Mouse (Mus musculus) limb, embryonic 13.5 days (tissue): ENCODE results near the gene Esrra. TPM values are rescaled to one million over a fixed set of nuclear protein-coding genes. Genes with fewer than 3 reads are reported as not detected.
"Not testable (repeated sequence)": the region's sequence is repeated elsewhere in the genome, so short reads cannot be mapped to it uniquely, and the experiment has no call there.

Source experiments
- ATAC-seq: fragments of 200-750 bp; cut with Nextera tagmentation; 2 replicates; pipeline ENCODE4 v1.8.0; 2017; ENCODE audit warnings: low read depth, moderate number of reproducible peaks, moderate TSS enrichment; ENCODE audit not compliant: low FRiP score
- H3K27ac ChIP-seq: fragments of 300-500 bp; sonication (generic); 2 replicates; pipeline ENCODE4 v1.5.1; 2015; ENCODE audit warnings: inconsistent platforms, mild to moderate bottlenecking, moderate library complexity
- H3K27me3 ChIP-seq: fragments of 300-500 bp; sonication (generic); 2 replicates; pipeline ENCODE4 v1.6.1; 2015; ENCODE audit warnings: mild to moderate bottlenecking, inconsistent platforms
- H3K36me3 ChIP-seq: fragments of 300-500 bp; sonication (generic); 2 replicates; pipeline ENCODE4 v1.6.1; 2015; ENCODE audit warnings: inconsistent platforms, mild to moderate bottlenecking, moderate library complexity
- H3K4me1 ChIP-seq: fragments of 300-500 bp; sonication (generic); 2 replicates; pipeline ENCODE4 v1.6.1; 2015; ENCODE audit warnings: inconsistent platforms
- H3K4me2 ChIP-seq: fragments of 300-500 bp; sonication (generic); replicated peaks from 2 replicates; pipeline ENCODE4 v1.6.1; 2015; ENCODE audit warnings: inconsistent platforms, mild to moderate bottlenecking, moderate library complexity
- H3K4me3 ChIP-seq: fragments of 300-500 bp; sonication (generic); 2 replicates; pipeline ENCODE4 v1.5.1; 2015; ENCODE audit warnings: moderate library complexity, mild to moderate bottlenecking, inconsistent platforms
- H3K9ac ChIP-seq: fragments of 300-500 bp; sonication (generic); 2 replicates; pipeline ENCODE4 v1.6.1; 2015; ENCODE audit warnings: mild to moderate bottlenecking, inconsistent platforms
- H3K9me3 ChIP-seq: fragments of 300-500 bp; sonication (generic); 2 replicates; pipeline ENCODE4 v1.6.1; 2016; ENCODE audit warnings: inconsistent platforms
- WGBS: fragments of 180-500 bp; shearing (Covaris S2); methylation state at CpG from one replicate; pipeline ENCODE4 v1.1.7; 2015; 5-methylcytosine and 5-hydroxymethylcytosine counted together
- polyA plus RNA-seq: library from polyadenylated mRNA; unstranded; fragments of >200 nt; fragmentation: Nextera tagmentation; extraction: Ambion mirVana; gene quantifications from 2 replicates; pipeline ENCODE4 v1.2.1, GENCODE M21; 2015

The Esrra gene
- polyA plus RNA-seq, 1 experiment from 2014 or later = 8.5 TPM

GRCm38 (mm10) chr19:6914540-6914939 is 7.1 kb downstream of the Esrra start:
- H3K9ac ChIP-seq = no peak overlapping the region
- WGBS = 88% methylated on average over 9 of the region's 9 CpGs
- H3K9me3 ChIP-seq = no peaks in the 10 kb centered on the region
- H3K4me1 ChIP-seq = peaks cover 8% of the 10 kb centered on the region
- H3K27me3 ChIP-seq = no peaks in the 10 kb centered on the region
- H3K4me3 ChIP-seq = no peak overlapping the region
- peaks cover 37% of the 10 kb centered on the region for H3K36me3 ChIP-seq
- H3K27ac ChIP-seq = no peak overlapping the region
- no peak for ATAC-seq
- no peak overlapping the region for H3K4me2 ChIP-seq

- H3K4me1 ChIP-seq = peaks cover 8% of the 10 kb centered on the region
- H3K9me3 ChIP-seq = no peaks in the 10 kb centered on the region
- H3K4me2 ChIP-seq = no peak overlapping the region
- H3K9ac ChIP-seq = no peak overlapping the region
- peaks cover 37% of the 10 kb centered on the region for H3K36me3 ChIP-seq
- WGBS = 84% methylated on average over 11 of the region's 11 CpGs
- no peak overlapping the region for H3K4me3 ChIP-seq
- H3K27ac ChIP-seq = no peak overlapping the region
- no peak for ATAC-seq
- no peaks in the 10 kb centered on the region for H3K27me3 ChIP-seq
Observed at GRCm38 (mm10) chr19:6913991-6914390, 7.6 kb downstream of the Esrra start.

- H3K27ac ChIP-seq = no peak overlapping the region
- H3K9me3 ChIP-seq = no peaks in the 10 kb centered on the region
- no peak overlapping the region for H3K4me2 ChIP-seq
- 87% methylated on average over 6 of the region's 6 CpGs for WGBS
- peaks cover 17% of the 10 kb centered on the region for H3K4me1 ChIP-seq
- H3K27me3 ChIP-seq = no peaks in the 10 kb centered on the region
- H3K36me3 ChIP-seq = peaks cover 37% of the 10 kb centered on the region
- ATAC-seq = no peak
- H3K9ac ChIP-seq = no peak overlapping the region
- H3K4me3 ChIP-seq = no peak overlapping the region
Observed at GRCm38 (mm10) chr19:6913036-6913435, 8.6 kb downstream of the Esrra start.

GRCm38 (mm10) chr19:6912205-6912970 is 9.2 kb downstream of the Esrra start:
- no peaks in the 10 kb centered on the region for H3K9me3 ChIP-seq
- no peak overlapping the region for H3K4me3 ChIP-seq
- H3K4me2 ChIP-seq = no peak overlapping the region; the same call in 1 of the 2 replicates
- no peak overlapping the region for H3K27ac ChIP-seq
- peaks cover 37% of the 10 kb centered on the region for H3K36me3 ChIP-seq
- H3K9ac ChIP-seq = no peak overlapping the region
- H3K27me3 ChIP-seq = no peaks in the 10 kb centered on the region
- 91% methylated on average over 15 of the region's 15 CpGs for WGBS
- no peak for ATAC-seq
- H3K4me1 ChIP-seq = peaks cover 24% of the 10 kb centered on the region

- WGBS = 88% methylated on average over 19 of the region's 19 CpGs
- peak overlapping the region; percentile 51 for H3K9ac ChIP-seq
- H3K9me3 ChIP-seq = no peaks in the 10 kb centered on the region
- peak overlapping the region; percentile 69 for H3K4me2 ChIP-seq
- peaks cover 26% of the 10 kb centered on the region for H3K4me1 ChIP-seq
- H3K27ac ChIP-seq = no peak overlapping the region
- H3K27me3 ChIP-seq = no peaks in the 10 kb centered on the region
- ATAC-seq = no peak
- peak overlapping the region; percentile 64 for H3K4me3 ChIP-seq
- H3K36me3 ChIP-seq = peaks cover 47% of the 10 kb centered on the region
Observed at GRCm38 (mm10) chr19:6911101-6912074, 10.2 kb downstream of the Esrra start.

- peak overlapping the region; percentile 98 for H3K27ac ChIP-seq
- peak overlapping the region; percentile 78 for H3K9ac ChIP-seq
- peaks cover 26% of the 10 kb centered on the region for H3K4me1 ChIP-seq
- H3K27me3 ChIP-seq, H3K9me3 ChIP-seq: not testable (repeated sequence)
- H3K4me2 ChIP-seq = peak overlapping the region; percentile 69
- peak overlapping the region; percentile 64 for H3K4me3 ChIP-seq
- H3K36me3 ChIP-seq = peaks cover 56% of the 10 kb centered on the region
- under 1% methylated on average over 28 of the region's 30 CpGs for WGBS
- ATAC-seq = peak; percentile 10; the same call in 1 of the 2 replicates
Observed at GRCm38 (mm10) chr19:6910306-6910705, 11.3 kb downstream of the Esrra start.

- ATAC-seq = peak; percentile 95
- H3K27ac ChIP-seq = peak within 1 kb of the TSS; percentile 98
- H3K4me1 ChIP-seq = peaks cover 26% of the 10 kb centered on the region
- peak within 1 kb of the TSS; percentile 78 for H3K9ac ChIP-seq
- H3K4me3 ChIP-seq = peak within 1 kb of the TSS; percentile 64
- H3K4me2 ChIP-seq = peak within 1 kb of the TSS; percentile 69
- H3K27me3 ChIP-seq = no peaks in the 10 kb centered on the region
- peaks cover 62% of the 10 kb centered on the region for H3K36me3 ChIP-seq
- under 1% methylated on average over 65 of the region's 65 CpGs for WGBS
- no peaks in the 10 kb centered on the region for H3K9me3 ChIP-seq
Observed at GRCm38 (mm10) chr19:6909507-6910289, 11.9 kb downstream of the Esrra start, which contains the start of the genes Trmt112 and Prdx5. Gene Trmt112 (plus strand): TSS chr19:6909698. Gene Prdx5 (minus strand): TSS chr19:6910106.

GRCm38 (mm10) chr19:6909021-6909420 is 12.6 kb downstream of the Esrra start:
- no peaks in the 10 kb centered on the region for H3K27me3 ChIP-seq
- peaks cover 26% of the 10 kb centered on the region for H3K4me1 ChIP-seq
- no peak; the same call in 1 of the 2 replicates for ATAC-seq
- 6% methylated on average over 11 of the region's 11 CpGs for WGBS
- H3K36me3 ChIP-seq = peaks cover 61% of the 10 kb centered on the region
- H3K27ac ChIP-seq = peak overlapping the region; percentile 98
- no peaks in the 10 kb centered on the region for H3K9me3 ChIP-seq
- H3K4me2 ChIP-seq = peak overlapping the region; percentile 69
- peak overlapping the region; percentile 78 for H3K9ac ChIP-seq
- H3K4me3 ChIP-seq = peak overlapping the region; percentile 64

- Histone ChIP-seq H3K27me3 (no peaks in the 10 kb centered on the region), H3K27ac (no peak overlapping the region), H3K4me3 (peak overlapping the region; percentile 64), H3K9ac (peak overlapping the region; percentile 78), H3K9me3 (no peaks in the 10 kb centered on the region), H3K4me2 (peak overlapping the region; percentile 69), H3K36me3 (peaks cover 50% of the 10 kb centered on the region), H3K4me1 (peaks cover 26% of the 10 kb centered on the region)
- ATAC-seq = no peak
- WGBS = 86% methylated on average over 7 of the region's 7 CpGs
Observed at GRCm38 (mm10) chr19:6907811-6908540, 13.6 kb downstream of the Esrra start.

- Histone ChIP-seq H3K27me3 (no peaks in the 10 kb centered on the region), H3K9ac (no peak overlapping the region), H3K4me2 (no peak overlapping the region), H3K9me3 (no peaks in the 10 kb centered on the region), H3K4me3 (no peak overlapping the region), H3K4me1 (peaks cover 26% of the 10 kb centered on the region), H3K36me3 (peaks cover 41% of the 10 kb centered on the region), H3K27ac (no peak overlapping the region)
- WGBS = 88% methylated on average over 8 of the region's 8 CpGs
- no peak for ATAC-seq
Observed at GRCm38 (mm10) chr19:6907094-6907493, 14.5 kb downstream of the Esrra start.

GRCm38 (mm10) chr19:6906199-6906598 is 15.4 kb downstream of the Esrra start:
- H3K36me3 ChIP-seq = peaks cover 32% of the 10 kb centered on the region
- no peak for ATAC-seq
- H3K27me3 ChIP-seq = no peaks in the 10 kb centered on the region
- WGBS = 91% methylated on average over 3 of the region's 3 CpGs
- H3K4me2 ChIP-seq = no peak overlapping the region
- peaks cover 22% of the 10 kb centered on the region for H3K4me1 ChIP-seq
- H3K9ac ChIP-seq = no peak overlapping the region
- no peaks in the 10 kb centered on the region for H3K9me3 ChIP-seq
- no peak overlapping the region for H3K27ac ChIP-seq
- H3K4me3 ChIP-seq = no peak overlapping the region
